Comparison of ENCODE assay signal across 8 mouse cellular contexts in genomic region chr19:26465228-26465627, GRCm38 (mm10).
DNase-seq lines count a peak whose midpoint lies in the region; ATAC-seq lines count a peak whose summit lies in the region.

No protein-coding gene starts in this region.

- H3K4me1 ChIP-seq in hindbrain, embryonic 14.5 days (replicated peaks; ENCODE audit: control insufficient read depth, insufficient read depth, low read length), result peaks cover 10% of the 10 kb centered on the region
- peaks cover 6% of the 10 kb centered on the region; the same call in 1 of the 2 replicates for H3K4me1 ChIP-seq in hindbrain, embryonic 12.5 days
- H3K4me1 ChIP-seq in hindbrain, embryonic 13.5 days (replicated peaks), result peaks cover 22% of the 10 kb centered on the region

- no peaks in the 10 kb centered on the region for H3K36me3 ChIP-seq in hindbrain, embryonic 14.5 days (replicated peaks; ENCODE audit: control insufficient read depth, insufficient read depth)
- H3K36me3 ChIP-seq in hindbrain, embryonic 12.5 days, result no peaks in the 10 kb centered on the region
- no peaks in the 10 kb centered on the region for H3K36me3 ChIP-seq in hindbrain, embryonic 13.5 days

- H3K27me3 ChIP-seq in hindbrain, embryonic 14.5 days (ENCODE audit: control insufficient read depth, insufficient read depth, low read length), result no peaks in the 10 kb centered on the region
- H3K27me3 ChIP-seq in hindbrain, embryonic 12.5 days, result no peaks in the 10 kb centered on the region
- H3K27me3 ChIP-seq in hindbrain, embryonic 13.5 days, result no peaks in the 10 kb centered on the region

- peak; percentile 61 for DNase-seq in hindbrain, embryonic 14.5 days (ENCODE audit: low spot score)
- peak; percentile 22 for DNase-seq in right cerebral cortex, adult 2 months (ENCODE audit: low spot score in 2 of 2)
- no peak for DNase-seq in right cerebral cortex, adult 18-20 months
- peak; percentile 71 for DNase-seq in embryo, embryonic 10.5 days (ENCODE audit: low spot score)
- DNase-seq in retina, postnatal 1 day, result peak; percentile 77
- DNase-seq in heart, postnatal 36 days, result no peak

- H3K9ac ChIP-seq in hindbrain, embryonic 14.5 days, result no peak overlapping the region
- H3K9ac ChIP-seq in hindbrain, embryonic 12.5 days, result no peak overlapping the region
- no peak overlapping the region for H3K9ac ChIP-seq in hindbrain, embryonic 13.5 days

- H3K4me2 ChIP-seq in hindbrain, embryonic 14.5 days (replicated peaks), result no peak overlapping the region
- no peak overlapping the region for H3K4me2 ChIP-seq in hindbrain, embryonic 12.5 days (replicated peaks)
- H3K4me2 ChIP-seq in hindbrain, embryonic 13.5 days, result no peak overlapping the region

- H3K9me3 ChIP-seq in hindbrain, embryonic 14.5 days (ENCODE audit: control insufficient read depth, low read length), result no peaks in the 10 kb centered on the region
- no peaks in the 10 kb centered on the region for H3K9me3 ChIP-seq in hindbrain, embryonic 12.5 days (replicated peaks)
- H3K9me3 ChIP-seq in hindbrain, embryonic 13.5 days, result no peaks in the 10 kb centered on the region

- intact Hi-C loops in heart, postnatal 36 days (cut with DNase I), result no loop called here

- ATAC-seq in hindbrain, embryonic 14.5 days (ENCODE audit: low FRiP score), result no peak
- no peak for ATAC-seq in hindbrain, embryonic 12.5 days (ENCODE audit: low FRiP score)
- ATAC-seq in hindbrain, embryonic 13.5 days (ENCODE audit: low FRiP score), result no peak

- H3K4me3 ChIP-seq in hindbrain, embryonic 14.5 days (replicated peaks; ENCODE audit: low read length), result no peak overlapping the region
- no peak overlapping the region for H3K4me3 ChIP-seq in hindbrain, embryonic 12.5 days
- no peak overlapping the region for H3K4me3 ChIP-seq in hindbrain, embryonic 13.5 days

- H3K27ac ChIP-seq in hindbrain, embryonic 14.5 days, result no peak overlapping the region
- H3K27ac ChIP-seq in hindbrain, embryonic 12.5 days, result no peak overlapping the region
- no peak overlapping the region for H3K27ac ChIP-seq in hindbrain, embryonic 13.5 days

- WGBS in hindbrain, embryonic 14.5 days, result 51% methylated on average over 2 of the region's 2 CpGs
- WGBS in hindbrain, embryonic 12.5 days, result 52% methylated on average over 2 of the region's 2 CpGs
- 56% methylated on average over 2 of the region's 2 CpGs for WGBS in hindbrain, embryonic 13.5 days

Comparison
In these comparisons a context has a peak if more than half of its experiments do, and no peak if none do; other contexts are left out.
1. DNase-seq: peak in hindbrain, embryonic 14.5 days (single experiment), right cerebral cortex, adult 2 months (2 of 2), embryo, embryonic 10.5 days (single experiment) and retina, postnatal 1 day (single experiment); none in right cerebral cortex, adult 18-20 months (single experiment) and heart, postnatal 36 days (0 of 2).